Mouse (Mus musculus) liver, adult 2 months (tissue): ENCODE results near the gene Nmt1. TPM values are rescaled to one million over a fixed set of nuclear protein-coding genes. Genes with fewer than 3 reads are reported as not detected.

ENCODE experiments used
- DNase-seq: peaks from one replicate; pipeline ENCODE4 v3.0.0-alpha.2; 2011; ENCODE audit warnings: low read depth, low spot score; ENCODE audit errors: extremely low read depth
- H3K27ac ChIP-seq: fragments of 200-500 bp; replicated peaks from 2 replicates; pipeline ENCODE4 v1.5.1; 2012; ENCODE audit warnings: low read depth, mild to moderate bottlenecking, control low read depth, inconsistent platforms, low read length; ENCODE audit not compliant: insufficient read depth
- H3K27me3 ChIP-seq: fragments of 200-500 bp; 2 replicates; pipeline ENCODE4 v1.6.1; 2012; ENCODE audit warnings: mild to moderate bottlenecking, moderate library complexity, low read length, inconsistent platforms; ENCODE audit not compliant: control insufficient read depth, insufficient read depth
- H3K36me3 ChIP-seq: fragments of 200-500 bp; 2 replicates; pipeline ENCODE4 v1.6.1; 2012; ENCODE audit warnings: low read length, inconsistent platforms; ENCODE audit not compliant: control insufficient read depth, insufficient read depth
- H3K4me1 ChIP-seq: fragments of 200-500 bp; 2 replicates; pipeline ENCODE4 v1.6.1; 2011; ENCODE audit warnings: low read length; ENCODE audit not compliant: control insufficient read depth, insufficient read depth
- H3K4me3 ChIP-seq: fragments of 200-500 bp; 2 replicates; pipeline ENCODE4 v1.5.1; 2011; ENCODE audit warnings: low read depth, mild to moderate bottlenecking, control low read depth, low read length, moderate library complexity; ENCODE audit not compliant: insufficient read depth
- H3K79me2 ChIP-seq: fragments of 200-500 bp; 2 replicates; pipeline ENCODE4 v1.6.1; 2012; ENCODE audit warnings: inconsistent platforms, mild to moderate bottlenecking, low read length, moderate library complexity; ENCODE audit not compliant: control insufficient read depth, insufficient read depth
- H3K9ac ChIP-seq: fragments of 200-500 bp; 2 replicates; pipeline ENCODE4 v1.6.1; 2012; ENCODE audit warnings: low read depth, mild to moderate bottlenecking, control low read depth, inconsistent platforms, low read length
- CTCF ChIP-seq: fragments of 200-500 bp; IDR thresholded peaks from 2 replicates; pipeline ENCODE4 v1.5.1; 2011; ENCODE audit warnings: low read depth, low read length, control low read depth
- POLR2A ChIP-seq: fragments of 200-500 bp; IDR thresholded peaks from 2 replicates; pipeline ENCODE4 v1.6.1; 2011; ENCODE audit warnings: low read length, control low read depth; ENCODE audit not compliant: insufficient read depth; ENCODE audit errors: extremely low read depth
- WGBS: fragments of 180-500 bp; shearing (Covaris S2); methylation state at CpG from one replicate; pipeline ENCODE4 v1.1.7; 2018; 5-methylcytosine and 5-hydroxymethylcytosine counted together
- polyA plus RNA-seq: library from polyadenylated mRNA; depleted of rRNA; stranded (reverse); fragments of >200 nt; gene quantifications from 2 replicates; pipeline ENCODE4 v1.2.3, GENCODE M21; 2012
- total RNA-seq: library from RNA; depleted of rRNA; stranded (reverse); fragments of >200 nt; gene quantifications from 2 replicates; pipeline ENCODE4 v1.2.3, GENCODE M21; 2014

Gene Nmt1
- total and polyA plus RNA-seq, 2 experiments, result 16.8 to 34.1 TPM

DNA sequence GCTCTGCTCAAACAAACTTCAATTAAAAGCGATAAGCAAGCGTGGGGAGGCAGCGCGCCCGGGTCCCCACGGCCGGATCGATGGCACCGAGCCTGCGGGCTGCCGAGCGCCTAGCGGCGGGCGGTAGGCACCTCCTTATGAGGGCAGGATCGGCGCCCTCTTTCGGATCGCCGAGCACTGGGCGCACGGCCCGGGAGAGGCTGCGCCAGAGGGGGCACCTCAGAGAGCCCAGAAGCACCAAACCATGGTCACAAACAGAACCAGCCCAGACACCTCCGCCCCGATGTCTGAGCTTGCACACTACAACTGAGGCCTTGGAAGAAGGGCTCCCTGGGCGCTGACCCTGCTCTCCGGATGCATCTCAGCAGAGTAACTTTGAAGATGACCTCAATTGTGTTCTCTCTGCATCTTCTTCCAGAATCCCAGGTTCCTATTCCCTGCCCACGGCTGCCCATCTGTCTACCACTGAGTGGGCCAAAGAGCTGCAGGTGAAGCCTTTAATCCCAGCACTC is 37.8 kb upstream of the Nmt1 start:
- TF ChIP-seq CTCF (peak; percentile 46), POLR2A (no peak)
- Histone ChIP-seq H3K27me3 (peaks cover 5% of the 10 kb centered on the region), H3K36me3 (no peaks in the 10 kb centered on the region), H3K4me3 (peak overlapping the region; percentile 14; the same call in 1 of the 2 replicates), H3K9ac (no peak overlapping the region), H3K27ac (no peak overlapping the region), H3K4me1 (peaks cover 2% of the 10 kb centered on the region), H3K79me2 (no peaks in the 10 kb centered on the region)
- DNase-seq, result no peak
- WGBS, result 2% methylated on average over 29 of the region's 29 CpGs

DNA sequence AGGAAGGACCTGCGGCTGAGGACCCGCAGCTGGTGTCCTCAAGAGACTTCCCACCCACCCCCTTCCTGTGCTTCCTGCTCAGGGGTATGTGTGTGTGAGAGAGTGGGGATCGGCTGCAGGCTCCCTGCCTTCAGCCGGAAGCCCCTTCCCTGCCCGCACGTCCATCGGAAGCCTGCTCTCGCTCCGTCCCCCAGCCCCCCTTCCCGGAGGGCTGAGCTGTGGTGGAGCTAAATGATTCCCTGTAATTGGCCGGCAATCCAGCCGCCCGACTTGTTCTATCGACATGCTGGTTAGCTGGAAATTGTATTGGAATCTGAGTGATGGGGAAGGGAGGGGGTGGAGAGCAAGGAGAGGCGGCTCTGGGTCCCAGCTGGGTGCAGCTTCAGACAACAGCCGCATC is 36.3 kb upstream of the Nmt1 start:
- H3K79me2 ChIP-seq, result no peaks in the 10 kb centered on the region
- TF ChIP-seq POLR2A, result no peak
- no peak for TF ChIP-seq CTCF
- peaks cover 5% of the 10 kb centered on the region for H3K27me3 ChIP-seq
- DNase-seq, result no peak
- H3K4me3 ChIP-seq, result no peak overlapping the region
- no peak overlapping the region for H3K27ac ChIP-seq
- H3K4me1 ChIP-seq, result peaks cover 2% of the 10 kb centered on the region
- no peaks in the 10 kb centered on the region for H3K36me3 ChIP-seq
- no peak overlapping the region for H3K9ac ChIP-seq
- WGBS, result 12% methylated on average over 16 of the region's 16 CpGs

DNA sequence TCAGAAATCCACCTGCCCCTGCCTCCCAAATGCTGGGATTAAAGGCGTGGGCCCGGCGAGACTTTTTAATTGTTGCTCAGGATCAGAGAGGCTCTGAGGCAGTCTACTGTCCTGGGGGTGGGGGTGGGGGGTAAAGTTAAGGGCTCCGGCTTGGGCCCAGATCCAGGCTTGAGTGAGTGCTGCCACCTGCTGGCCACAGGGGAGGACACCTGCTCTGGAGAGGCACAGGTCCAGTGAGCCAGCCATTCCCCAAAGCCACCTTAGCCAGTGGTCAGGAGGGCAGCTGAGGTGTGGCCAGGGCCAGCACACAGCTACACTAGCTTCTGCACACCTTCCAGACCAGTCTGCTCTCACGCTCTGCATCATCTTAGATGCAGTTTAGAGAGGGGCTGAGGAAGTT is 35.0 kb upstream of the Nmt1 start:
- peak; percentile 37 for DNase-seq
- 17% methylated on average over 5 of the region's 5 CpGs for WGBS
- peaks cover 5% of the 10 kb centered on the region for H3K27me3 ChIP-seq
- no peak overlapping the region for H3K27ac ChIP-seq
- peaks cover 2% of the 10 kb centered on the region; the same call in 1 of the 2 replicates for H3K36me3 ChIP-seq
- no peaks in the 10 kb centered on the region for H3K79me2 ChIP-seq
- TF ChIP-seq POLR2A (no peak), CTCF (peak; percentile 97)
- no peak overlapping the region for H3K4me3 ChIP-seq
- no peak overlapping the region for H3K9ac ChIP-seq
- no peaks in the 10 kb centered on the region for H3K4me1 ChIP-seq

DNA sequence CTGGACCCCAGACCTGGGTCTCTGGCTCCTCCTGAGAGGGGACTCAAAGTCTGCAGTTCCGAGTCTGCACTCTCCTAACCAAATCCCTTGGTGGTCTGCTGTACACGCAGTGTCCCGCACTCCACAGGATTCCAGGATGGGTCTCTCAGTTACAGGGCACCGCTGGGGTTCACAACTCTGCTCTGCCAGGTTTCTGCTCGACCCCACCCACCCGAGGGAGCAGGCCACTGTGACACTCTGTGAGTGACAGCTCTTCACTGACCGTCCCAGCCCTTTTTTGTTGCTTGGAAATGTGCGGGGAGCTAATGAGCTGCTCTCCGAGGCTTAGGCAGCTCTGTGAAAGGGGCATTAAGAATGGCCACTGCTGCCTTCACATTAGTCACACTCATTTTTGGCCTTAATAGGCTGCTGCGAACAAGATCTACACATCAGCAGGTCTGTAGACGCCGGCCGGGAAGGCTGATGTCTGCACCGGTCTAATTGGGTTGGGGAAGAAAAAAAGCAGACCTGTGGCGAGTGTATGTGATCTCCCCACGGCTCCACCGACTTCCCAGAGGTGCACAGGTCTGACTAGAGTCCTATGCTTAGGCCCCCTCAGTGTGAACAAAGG is 34.5 kb upstream of the Nmt1 start:
- H3K27me3 ChIP-seq, result peaks cover 5% of the 10 kb centered on the region
- no peaks in the 10 kb centered on the region for H3K79me2 ChIP-seq
- no peaks in the 10 kb centered on the region for H3K4me1 ChIP-seq
- DNase-seq, result no peak
- WGBS, result 78% methylated on average over 17 of the region's 17 CpGs
- H3K27ac ChIP-seq, result no peak overlapping the region
- TF ChIP-seq CTCF (no peak), POLR2A (no peak)
- no peak overlapping the region for H3K9ac ChIP-seq
- peaks cover 2% of the 10 kb centered on the region; the same call in 1 of the 2 replicates for H3K36me3 ChIP-seq
- no peak overlapping the region for H3K4me3 ChIP-seq

DNA sequence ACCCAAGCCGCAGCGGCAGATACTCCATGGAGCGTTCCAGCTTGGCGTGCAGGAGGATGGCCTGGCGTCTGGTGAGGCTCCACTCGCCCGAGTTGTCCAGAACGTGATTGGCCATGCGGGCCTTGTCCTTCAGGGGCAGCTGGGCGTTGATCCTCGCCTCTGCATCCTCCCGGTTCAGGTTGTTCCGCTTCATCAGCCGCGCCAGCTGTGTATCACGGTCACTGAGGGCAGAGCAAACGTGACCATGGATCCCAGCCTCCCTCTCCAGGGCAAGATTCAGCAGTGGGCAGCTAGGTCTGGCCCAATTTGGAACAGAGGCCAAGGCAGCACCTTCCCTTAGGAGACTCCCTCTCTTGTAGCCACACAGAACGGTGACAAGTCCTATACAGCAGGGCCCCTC is 33.0 kb upstream of the Nmt1 start:
- no peak overlapping the region for H3K9ac ChIP-seq
- WGBS, result 92% methylated on average over 18 of the region's 18 CpGs
- H3K27me3 ChIP-seq, result peaks cover 5% of the 10 kb centered on the region
- DNase-seq, result no peak
- H3K4me1 ChIP-seq, result no peaks in the 10 kb centered on the region
- peaks cover 2% of the 10 kb centered on the region; the same call in 1 of the 2 replicates for H3K36me3 ChIP-seq
- TF ChIP-seq CTCF (no peak), POLR2A (no peak)
- H3K4me3 ChIP-seq, result no peak overlapping the region
- H3K79me2 ChIP-seq, result no peaks in the 10 kb centered on the region
- no peak overlapping the region for H3K27ac ChIP-seq

DNA sequence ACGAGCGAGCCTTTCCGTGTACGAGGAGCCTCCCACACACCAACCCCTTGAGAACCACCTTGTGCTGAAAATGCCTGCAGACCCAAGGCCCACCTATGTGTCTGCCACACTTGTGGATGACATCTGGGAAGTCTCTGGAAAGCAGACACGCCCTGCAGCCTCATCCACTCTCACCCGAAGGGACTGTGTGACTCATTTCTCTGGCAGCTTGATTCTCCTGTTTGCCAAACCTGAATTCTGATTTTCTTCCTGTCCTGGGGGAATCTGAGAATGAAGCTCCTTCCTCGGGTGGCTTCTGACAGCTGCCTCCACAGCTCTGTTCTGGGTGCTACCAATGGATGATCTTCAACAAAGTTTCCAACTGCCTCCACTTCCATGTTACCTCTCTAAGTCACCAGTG is 31.6 kb upstream of the Nmt1 start:
- TF ChIP-seq CTCF (no peak), POLR2A (no peak)
- peaks cover 2% of the 10 kb centered on the region; the same call in 1 of the 2 replicates for H3K36me3 ChIP-seq

More for the DNA sequence above, 31.6 kb upstream of the Nmt1 start:
- no peak for DNase-seq
- Histone ChIP-seq H3K27ac (no peak overlapping the region), H3K4me3 (no peak overlapping the region), H3K9ac (no peak overlapping the region), H3K4me1 (no peaks in the 10 kb centered on the region), H3K79me2 (no peaks in the 10 kb centered on the region), H3K27me3 (peaks cover 5% of the 10 kb centered on the region)
- 91% methylated on average over 7 of the region's 7 CpGs for whole genome bisulfite sequencing
